Mouse (Mus musculus): ENCODE data around the gene Amigo2. TPM values are rescaled to one million over a fixed set of nuclear protein-coding genes. Genes with fewer than 3 reads are reported as not detected.

The Amigo2 gene
- polyA plus RNA-seq, 1 experiment: 4.9 TPM

DNA sequence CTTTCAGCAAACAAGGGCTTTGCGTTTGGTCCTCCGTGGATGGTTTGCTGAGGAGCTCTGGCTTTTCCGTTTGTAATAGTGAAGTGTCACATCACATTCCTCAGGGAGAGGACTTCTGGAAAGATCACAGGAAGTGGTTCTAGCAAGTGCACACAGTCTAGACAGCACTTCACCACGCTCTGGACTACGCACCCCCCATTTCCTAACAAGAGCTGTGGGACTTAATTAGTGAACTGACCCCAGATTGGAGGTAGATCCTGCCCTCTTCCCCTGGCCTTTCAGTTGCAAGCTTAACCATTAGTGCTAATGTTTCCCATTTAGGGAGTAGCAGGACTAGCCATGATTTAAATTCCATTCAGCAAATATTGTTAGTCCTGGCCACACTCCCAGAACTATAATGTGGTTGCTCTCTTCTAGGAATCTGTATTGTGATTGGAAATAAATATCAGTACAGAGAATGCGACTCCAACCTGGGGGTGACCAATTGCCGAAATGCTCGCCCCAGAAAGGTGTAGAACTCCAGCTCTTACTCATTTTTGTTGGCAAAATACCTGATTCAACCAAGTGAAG, 10.2 kb upstream of the Amigo2 start:
- Histone ChIP-seq H3K4me3 (replicated peaks; ENCODE audit: extremely low read depth, low read depth, low read length) (no peak overlapping the region), H3K4me1 (ENCODE audit: control insufficient read depth, insufficient read depth, low read length) (peaks cover 12% of the 10 kb centered on the region)
- TF ChIP-seq POLR2A (IDR thresholded peaks at IDR 0.05; ENCODE audit: borderline replicate concordance, extremely low read depth, low read depth, low read length) (no peak), CTCF (IDR thresholded peaks at IDR 0.05; ENCODE audit: insufficient read depth, low read length) (no peak)
- DNase-seq: no peak
- WGBS: 44% methylated on average over 8 of the region's 8 CpGs

DNA sequence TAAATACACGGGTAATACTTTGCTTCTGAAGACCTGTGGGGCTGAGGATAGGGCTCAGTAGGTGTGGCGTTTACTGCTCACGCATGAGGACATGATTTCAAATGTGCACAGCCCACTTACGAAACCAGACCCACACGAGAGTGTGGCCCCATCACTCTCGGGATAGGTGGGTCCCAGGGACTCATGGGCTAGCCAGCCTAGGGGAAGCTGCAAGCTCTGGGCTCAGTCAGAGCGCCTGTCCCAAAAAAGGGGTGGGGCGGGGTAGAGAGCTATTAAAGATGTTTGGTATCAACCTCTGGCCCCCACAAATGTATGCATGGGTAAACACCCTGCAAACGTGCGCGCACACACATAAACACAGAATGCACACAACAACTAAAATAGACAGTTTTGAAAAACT, 9.3 kb upstream of the Amigo2 start:
- Histone ChIP-seq H3K4me1 (ENCODE audit: control insufficient read depth, insufficient read depth, low read length) (peaks cover 12% of the 10 kb centered on the region), H3K4me3 (replicated peaks; ENCODE audit: extremely low read depth, low read depth, low read length) (no peak overlapping the region)
- WGBS: 93% methylated on average over 11 of the region's 11 CpGs
- DNase-seq: no peak
- TF ChIP-seq CTCF (IDR thresholded peaks at IDR 0.05; ENCODE audit: insufficient read depth, low read length): no peak
- TF ChIP-seq POLR2A (IDR thresholded peaks at IDR 0.05; ENCODE audit: borderline replicate concordance, extremely low read depth, low read depth, low read length): no peak

GRCm38 (mm10) chr15:97255800-97256199, 8.7 kb upstream of the Amigo2 start:
- TF ChIP-seq CTCF (IDR thresholded peaks at IDR 0.05; ENCODE audit: insufficient read depth, low read length) (no peak), POLR2A (IDR thresholded peaks at IDR 0.05; ENCODE audit: borderline replicate concordance, extremely low read depth, low read depth, low read length) (no peak)
- Histone ChIP-seq H3K4me3 (replicated peaks; ENCODE audit: extremely low read depth, low read depth, low read length) (no peak overlapping the region), H3K4me1 (ENCODE audit: control insufficient read depth, insufficient read depth, low read length) (peaks cover 12% of the 10 kb centered on the region)
- WGBS: 63% methylated on average over 3 of the region's 3 CpGs
- no peak for DNase-seq

GRCm38 (mm10) chr15:97254375-97254774, 7.3 kb upstream of the Amigo2 start:
- WGBS: 96% methylated on average over 4 of the region's 4 CpGs
- no peak for DNase-seq
- Histone ChIP-seq H3K4me3 (replicated peaks; ENCODE audit: extremely low read depth, low read depth, low read length) (no peak overlapping the region), H3K4me1 (ENCODE audit: control insufficient read depth, insufficient read depth, low read length) (peaks cover 12% of the 10 kb centered on the region)
- TF ChIP-seq POLR2A (IDR thresholded peaks at IDR 0.05; ENCODE audit: borderline replicate concordance, extremely low read depth, low read depth, low read length) (no peak), CTCF (IDR thresholded peaks at IDR 0.05; ENCODE audit: insufficient read depth, low read length) (0 out of 2 replicates have a peak, but pooled peaks have one; percentile 7)

GRCm38 (mm10) chr15:97252493-97253034, 5.5 kb upstream of the Amigo2 start:
- DNase-seq: no peak
- 65% methylated on average over 8 of the region's 8 CpGs for WGBS

DNA sequence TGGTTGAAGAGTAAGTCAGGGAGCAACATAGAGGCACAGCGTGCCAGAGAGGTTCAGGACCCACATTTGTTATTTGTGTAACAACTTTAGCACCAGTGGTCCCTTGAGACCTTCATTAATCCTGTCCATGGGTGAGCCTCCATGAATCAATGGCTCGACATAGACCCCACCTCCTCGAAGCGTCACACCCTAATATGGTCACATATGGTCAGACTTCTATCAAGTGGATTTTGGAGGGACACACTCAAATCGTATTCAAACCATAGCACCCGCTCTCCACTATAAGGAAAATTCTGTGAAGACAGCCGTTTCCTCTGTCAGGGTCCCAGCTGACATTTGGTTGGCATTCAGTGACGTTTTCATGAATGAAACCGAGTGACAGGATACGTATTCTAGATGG, 2.2 kb upstream of the Amigo2 start:
- Histone ChIP-seq H3K4me1 (ENCODE audit: control insufficient read depth, insufficient read depth, low read length) (peaks cover 5% of the 10 kb centered on the region), H3K4me3 (replicated peaks; ENCODE audit: extremely low read depth, low read depth, low read length) (no peak overlapping the region)
- DNase-seq: no peak
- WGBS: 85% methylated on average over 10 of the region's 10 CpGs
- no peak for TF ChIP-seq POLR2A (IDR thresholded peaks at IDR 0.05; ENCODE audit: borderline replicate concordance, extremely low read depth, low read depth, low read length)
- no peak for TF ChIP-seq CTCF (IDR thresholded peaks at IDR 0.05; ENCODE audit: insufficient read depth, low read length)

More at GRCm38 (mm10) chr15:97252493-97253034, 5.5 kb upstream of the Amigo2 start:
- TF ChIP-seq CTCF (IDR thresholded peaks at IDR 0.05; ENCODE audit: insufficient read depth, low read length) (no peak), POLR2A (IDR thresholded peaks at IDR 0.05; ENCODE audit: borderline replicate concordance, extremely low read depth, low read depth, low read length) (no peak)
- H3K4me1 ChIP-seq (ENCODE audit: control insufficient read depth, insufficient read depth, low read length): peaks cover 15% of the 10 kb centered on the region
- H3K4me3 ChIP-seq (replicated peaks; ENCODE audit: extremely low read depth, low read depth, low read length): no peak overlapping the region

DNA sequence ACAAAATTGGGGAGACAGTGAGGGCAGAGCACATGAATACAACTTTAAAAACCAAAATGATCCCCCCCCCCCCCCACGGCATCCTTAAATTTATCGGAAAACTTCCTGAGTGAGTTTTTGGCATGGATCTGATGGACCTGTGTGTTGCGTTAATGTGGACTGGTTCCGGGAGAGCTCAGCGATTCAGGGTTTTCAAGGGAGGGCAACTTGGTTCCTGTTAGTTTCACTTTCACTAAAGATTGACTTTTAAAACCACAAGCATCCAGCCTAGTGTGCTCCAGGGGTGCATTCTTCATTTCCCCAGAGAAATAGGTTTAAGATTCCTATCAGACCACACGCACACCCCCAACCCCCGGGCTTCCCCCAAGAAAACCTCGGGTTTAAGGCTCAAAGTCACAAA, 1.2 kb upstream of the Amigo2 start:
- peak; percentile 36 for DNase-seq
- Histone ChIP-seq H3K4me3 (replicated peaks; ENCODE audit: extremely low read depth, low read depth, low read length) (peak overlapping the region; percentile 89), H3K4me1 (ENCODE audit: control insufficient read depth, insufficient read depth, low read length) (peaks cover 2% of the 10 kb centered on the region; the same call in 1 of the 2 replicates)
- no peak for TF ChIP-seq POLR2A (IDR thresholded peaks at IDR 0.05; ENCODE audit: borderline replicate concordance, extremely low read depth, low read depth, low read length)
- no peak for TF ChIP-seq CTCF (IDR thresholded peaks at IDR 0.05; ENCODE audit: insufficient read depth, low read length)
- 6% methylated on average over 8 of the region's 8 CpGs for WGBS

DNA sequence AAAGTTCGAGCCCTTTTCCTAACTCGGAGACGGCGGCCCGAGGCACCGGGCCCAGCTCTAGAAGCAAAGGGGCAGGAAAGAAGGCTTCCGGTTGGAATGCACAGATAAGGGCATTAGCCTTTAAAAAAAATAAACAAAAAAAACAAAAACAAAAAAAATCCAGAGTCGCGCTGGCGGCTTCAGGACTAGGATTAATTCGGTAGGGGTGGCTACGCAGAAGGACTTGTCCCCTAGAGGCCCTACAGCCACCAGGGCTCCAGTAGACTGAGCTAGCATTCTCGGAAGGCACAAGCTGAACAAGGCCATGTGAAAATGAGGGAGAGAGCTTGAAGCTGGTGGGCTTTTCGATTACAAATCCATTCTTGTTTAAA, 689 bp upstream of the Amigo2 start:
- DNase-seq: peak; percentile 57
- under 1% methylated on average over 14 of the region's 14 CpGs for WGBS

GRCm38 (mm10) chr15:97246256-97246655, 831 bp downstream of the Amigo2 start:
- H3K4me3 ChIP-seq (replicated peaks; ENCODE audit: extremely low read depth, low read depth, low read length): no peak overlapping the region
- WGBS: 32% methylated on average over 14 of the region's 14 CpGs

More for the DNA sequence above, 689 bp upstream of the Amigo2 start:
- TF ChIP-seq POLR2A (IDR thresholded peaks at IDR 0.05; ENCODE audit: borderline replicate concordance, extremely low read depth, low read depth, low read length): no peak
- 0 out of 2 replicates have a peak, but pooled peaks have one; percentile 4 for TF ChIP-seq CTCF (IDR thresholded peaks at IDR 0.05; ENCODE audit: insufficient read depth, low read length)
- Histone ChIP-seq H3K4me1 (ENCODE audit: control insufficient read depth, insufficient read depth, low read length) (peaks cover 2% of the 10 kb centered on the region; the same call in 1 of the 2 replicates), H3K4me3 (replicated peaks; ENCODE audit: extremely low read depth, low read depth, low read length) (peak overlapping the region; percentile 89)

GRCm38 (mm10) chr15:97245392-97245791, 1.7 kb downstream of the Amigo2 start:
- TF ChIP-seq CTCF (IDR thresholded peaks at IDR 0.05; ENCODE audit: insufficient read depth, low read length) (no peak), POLR2A (IDR thresholded peaks at IDR 0.05; ENCODE audit: borderline replicate concordance, extremely low read depth, low read depth, low read length) (no peak)
- DNase-seq: no peak
- WGBS: 73% methylated on average over 18 of the region's 18 CpGs
- Histone ChIP-seq H3K4me1 (ENCODE audit: control insufficient read depth, insufficient read depth, low read length) (peaks cover 2% of the 10 kb centered on the region; the same call in 1 of the 2 replicates), H3K4me3 (replicated peaks; ENCODE audit: extremely low read depth, low read depth, low read length) (peak overlapping the region; percentile 2)

More at GRCm38 (mm10) chr15:97246256-97246655, 831 bp downstream of the Amigo2 start:
- TF ChIP-seq POLR2A (IDR thresholded peaks at IDR 0.05; ENCODE audit: borderline replicate concordance, extremely low read depth, low read depth, low read length) (no peak), CTCF (IDR thresholded peaks at IDR 0.05; ENCODE audit: insufficient read depth, low read length) (no peak)
- H3K4me1 ChIP-seq (ENCODE audit: control insufficient read depth, insufficient read depth, low read length): peaks cover 2% of the 10 kb centered on the region; the same call in 1 of the 2 replicates
- no peak for DNase-seq

Data from lung, adult 2 months (tissue).